Mouse (Mus musculus) cerebellum, adult 8-10 months (tissue): ENCODE measurements at regions not wholly inside any gene's neighbourhood (a gene's known extent, or its start where the extent isn't known, plus 50 kb on each side); places are given as distances from the start of the nearest gene placed in this dataset.
A peak's percentile ranks its signal among the peaks of the same experiment; 100 is the strongest.

Source experiments
- DNase-seq: peaks from one replicate; pipeline ENCODE4 v3.0.0; 2022

GRCm38 (mm10) chr15:62566106-62566511, 1278.9 kb downstream of the Gsdmc2 start:
- DNase-seq: no peak

- DNase-seq: no peak
Measured at GRCm38 (mm10) chr15:62533233-62533632, 1311.7 kb downstream of the Gsdmc2 start.

- DNase-seq: no peak
Measured at GRCm38 (mm10) chr15:62528975-62529374, 1316.0 kb downstream of the Gsdmc2 start.

DNA sequence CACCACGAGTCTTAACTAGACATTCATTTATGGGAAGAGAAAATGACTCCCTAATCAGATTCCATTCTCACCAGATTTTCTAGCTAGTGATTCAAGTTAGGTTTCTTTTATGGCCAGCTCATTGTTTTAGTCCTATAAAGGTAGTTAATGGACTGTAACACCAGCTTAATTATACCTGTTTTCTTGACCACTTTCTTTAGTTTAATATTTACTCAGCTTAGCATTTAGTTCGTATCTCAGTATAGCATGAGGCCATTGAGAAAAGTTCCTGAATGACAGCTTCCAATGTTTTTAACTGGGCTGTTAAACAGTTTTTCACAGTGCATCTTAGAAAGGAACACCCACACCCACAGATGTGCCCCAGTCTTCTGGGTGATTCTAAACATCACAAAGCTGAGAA, 1320.3 kb downstream of the Gsdmc2 start:
- no peak for DNase-seq

DNA sequence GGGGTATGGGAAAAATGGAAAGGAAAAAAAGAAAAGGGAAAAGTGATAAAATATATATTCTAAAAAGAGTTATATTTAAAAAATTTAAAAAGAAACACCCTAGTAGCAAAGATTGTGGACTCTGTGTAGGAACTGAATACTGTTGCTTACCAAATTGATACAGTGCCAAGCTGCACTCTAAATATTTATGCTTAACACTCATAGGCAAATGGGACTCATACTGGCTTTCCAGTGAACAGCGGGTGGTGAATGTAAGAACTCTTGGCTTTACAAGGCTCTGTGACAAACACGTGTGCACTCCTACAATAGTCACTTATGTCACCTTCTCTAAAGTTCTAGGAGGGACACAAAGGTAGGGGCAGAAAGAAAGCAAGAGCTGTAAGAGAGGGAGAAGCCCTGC, 1320.8 kb downstream of the Gsdmc2 start:
- no peak for DNase-seq

- DNase-seq: no peak
Measured at GRCm38 (mm10) chr15:62513462-62513861, 1331.5 kb downstream of the Gsdmc2 start.

DNA sequence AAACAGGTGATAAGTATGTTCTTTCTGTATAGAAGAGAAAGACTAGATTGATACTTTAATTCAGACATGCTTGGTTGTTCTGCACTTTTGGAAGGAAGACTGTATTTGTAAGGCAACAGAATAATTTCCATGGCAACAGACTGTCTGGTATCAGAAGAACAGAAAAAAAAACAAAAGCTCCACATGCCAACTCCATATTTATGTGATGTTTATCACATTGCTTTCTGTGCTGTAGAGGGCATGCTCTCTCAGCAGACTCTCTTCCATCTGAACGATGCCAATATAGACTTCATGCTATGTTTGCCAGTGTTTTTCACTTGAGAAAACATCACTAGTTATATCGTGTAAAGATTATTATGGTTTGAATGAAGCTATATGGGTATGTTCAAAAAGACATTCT, 1333.5 kb downstream of the Gsdmc2 start:
- no peak for DNase-seq

DNA sequence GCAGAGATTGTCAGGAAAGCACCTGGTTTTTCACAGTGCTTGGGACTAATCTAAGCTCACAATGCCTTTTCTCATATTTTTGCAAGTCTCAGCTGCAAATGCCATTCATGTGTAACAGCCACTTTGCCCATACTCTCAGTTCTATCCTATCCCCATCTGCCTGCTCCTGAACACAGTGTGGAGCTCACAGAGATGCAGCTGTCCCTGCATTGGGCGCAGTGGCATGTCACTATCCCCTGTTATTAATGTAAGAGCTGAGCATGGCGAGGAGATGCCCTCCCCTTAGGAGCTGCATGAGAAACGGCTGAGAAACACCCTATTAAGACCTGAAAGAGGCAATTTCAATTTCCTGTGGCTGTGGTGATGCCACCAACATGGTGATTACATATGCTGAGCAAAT, 1341.1 kb downstream of the Gsdmc2 start:
- DNase-seq: no peak

DNA sequence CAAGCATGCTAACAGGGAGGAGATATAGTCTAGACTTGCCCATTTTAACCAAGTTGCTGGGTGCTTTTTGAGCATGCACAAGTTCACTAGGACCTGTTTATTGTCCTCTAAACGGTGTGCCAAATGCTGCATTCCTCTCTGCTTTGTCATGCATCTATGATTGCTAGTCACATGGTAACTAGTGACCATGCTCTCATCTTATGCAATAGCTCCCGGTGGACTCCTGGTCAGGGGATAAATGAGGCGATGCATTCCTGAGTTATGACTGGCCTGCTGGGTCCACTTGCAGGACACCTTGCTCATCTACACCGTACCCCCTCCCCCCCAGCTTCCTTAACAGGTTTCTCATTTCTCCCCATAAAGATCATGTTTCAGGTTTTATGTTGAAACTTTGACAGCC, 1344.0 kb downstream of the Gsdmc2 start:
- DNase-seq: no peak

DNA sequence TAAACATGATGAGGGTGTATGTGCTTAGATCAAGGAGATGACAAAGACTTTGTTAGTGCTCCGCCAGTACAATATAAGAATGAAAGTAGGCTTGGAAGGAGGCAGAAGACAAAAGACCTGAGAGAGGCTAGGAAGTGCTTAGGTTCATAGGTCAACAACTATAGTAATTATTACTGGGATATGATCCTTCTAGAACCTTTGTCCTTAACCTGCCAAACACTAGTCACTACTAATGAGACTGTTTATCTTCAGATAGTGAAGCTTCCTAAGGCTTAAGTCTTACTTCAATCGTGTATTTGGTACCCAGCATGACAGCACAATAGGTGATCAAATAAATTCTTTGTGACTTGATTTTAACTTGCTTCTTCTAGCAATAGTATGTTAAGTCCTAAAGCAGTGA, 1344.5 kb downstream of the Gsdmc2 start:
- DNase-seq: no peak

DNA sequence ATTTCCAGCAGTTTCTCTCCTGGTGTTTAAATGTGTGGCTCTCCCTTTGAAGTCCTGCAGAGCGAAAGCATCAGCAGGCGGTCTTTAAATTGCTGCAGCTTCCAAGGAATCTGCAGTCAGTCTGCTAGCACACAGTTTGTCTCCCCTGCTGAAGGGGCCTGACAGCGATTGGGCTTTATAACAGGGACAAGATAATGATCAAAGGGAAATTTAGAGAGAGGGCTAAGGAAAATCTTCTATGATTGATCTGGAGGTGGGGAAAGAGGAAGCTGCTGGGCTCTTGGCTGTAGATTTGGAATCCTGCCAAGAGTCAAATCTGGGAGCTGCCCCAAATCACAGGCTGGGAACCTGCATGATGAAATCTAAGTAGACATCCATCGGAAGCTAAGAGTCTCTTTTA, 1348.8 kb downstream of the Gsdmc2 start:
- no peak for DNase-seq

DNA sequence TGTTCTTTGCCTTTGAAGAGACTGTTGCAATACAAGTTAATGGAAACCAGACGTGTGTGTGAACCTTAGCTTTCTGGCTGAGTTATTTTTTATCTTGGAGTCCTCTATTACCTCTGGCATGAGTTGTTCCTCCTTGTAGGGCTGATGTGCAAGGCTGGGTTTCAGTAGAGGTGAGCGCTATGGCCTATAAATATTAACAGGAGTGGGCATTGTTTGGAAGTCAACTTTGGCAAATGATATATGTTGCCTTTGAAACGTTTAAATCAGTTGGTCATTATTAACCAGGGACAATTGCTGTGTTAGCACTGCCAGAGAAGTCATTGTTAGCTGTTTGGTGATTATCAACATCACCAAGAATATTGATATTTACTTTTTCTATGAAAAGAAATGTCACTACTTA, 1352.6 kb downstream of the Gsdmc2 start:
- no peak for DNase-seq

DNA sequence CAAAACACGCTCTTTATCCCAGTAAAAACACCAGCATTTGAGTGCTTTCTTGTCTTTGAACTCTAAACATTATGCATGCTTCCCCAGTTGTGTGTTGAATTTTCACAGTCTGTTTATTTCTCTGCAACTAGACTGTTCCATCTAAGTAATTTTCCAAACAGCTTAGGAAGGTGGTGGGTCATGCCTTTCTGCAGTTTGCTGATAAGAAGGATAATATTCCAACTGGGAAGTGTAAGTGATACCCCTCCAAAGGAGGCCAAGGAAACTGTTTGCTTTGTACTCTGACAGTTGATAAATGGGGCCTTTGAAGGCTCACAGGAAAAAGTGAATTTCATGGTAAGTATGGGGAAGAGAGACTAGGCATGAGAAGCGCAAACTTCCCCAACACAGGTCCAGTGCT, 1354.4 kb downstream of the Gsdmc2 start:
- no peak for DNase-seq

DNA sequence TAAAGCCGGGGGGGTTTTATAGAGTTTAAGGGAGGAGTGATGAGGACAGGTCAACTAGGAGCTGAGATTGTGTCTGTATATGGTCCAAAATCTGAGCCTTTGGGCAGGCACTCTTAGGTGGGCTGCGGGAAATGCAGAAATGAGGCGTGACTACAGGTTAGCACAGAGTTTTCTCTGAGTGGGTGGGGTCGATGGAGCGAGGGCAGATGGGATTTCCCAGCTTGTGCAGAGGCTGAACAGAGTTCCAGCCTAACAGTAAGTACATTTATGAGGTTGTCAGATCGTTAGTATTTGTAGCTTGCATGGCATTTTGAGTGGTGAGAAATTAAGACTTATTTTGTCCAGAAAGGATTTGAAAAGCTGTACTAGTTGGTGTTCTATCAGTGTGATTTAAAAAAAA, 1358.4 kb downstream of the Gsdmc2 start:
- no peak for DNase-seq

GRCm38 (mm10) chr15:62484350-62484749, 1360.6 kb downstream of the Gsdmc2 start:
- DNase-seq: no peak

- no peak for DNase-seq
Measured at GRCm38 (mm10) chr15:62483534-62483933, 1361.4 kb downstream of the Gsdmc2 start.

DNA sequence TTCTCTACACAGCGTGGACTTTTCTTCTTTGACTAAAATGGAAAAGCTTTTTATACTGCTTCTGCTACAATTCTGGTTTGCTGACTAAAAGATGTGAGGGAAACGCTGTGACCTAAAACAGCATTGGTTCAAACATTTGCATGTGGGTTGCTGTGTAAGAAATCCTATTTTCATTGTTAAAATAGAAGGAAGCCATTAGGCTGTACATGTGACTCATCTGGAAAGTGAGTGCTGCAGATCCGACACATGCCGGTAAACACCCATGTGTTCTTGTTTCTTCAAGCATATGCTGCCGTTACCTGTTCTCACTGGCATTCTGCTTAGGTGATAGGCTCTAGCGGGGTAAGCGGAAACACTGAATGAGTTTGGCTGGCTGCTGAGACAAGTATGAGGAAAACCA, 1362.6 kb downstream of the Gsdmc2 start:
- DNase-seq: no peak

- DNase-seq: no peak
Measured at GRCm38 (mm10) chr15:62477779-62478178, 1367.2 kb downstream of the Gsdmc2 start.

- no peak for DNase-seq
Measured at GRCm38 (mm10) chr15:62476452-62476851, 1368.5 kb downstream of the Gsdmc2 start.

- DNase-seq: no peak
Measured at GRCm38 (mm10) chr15:62470683-62471331, 1374.2 kb downstream of the Gsdmc2 start.

DNA sequence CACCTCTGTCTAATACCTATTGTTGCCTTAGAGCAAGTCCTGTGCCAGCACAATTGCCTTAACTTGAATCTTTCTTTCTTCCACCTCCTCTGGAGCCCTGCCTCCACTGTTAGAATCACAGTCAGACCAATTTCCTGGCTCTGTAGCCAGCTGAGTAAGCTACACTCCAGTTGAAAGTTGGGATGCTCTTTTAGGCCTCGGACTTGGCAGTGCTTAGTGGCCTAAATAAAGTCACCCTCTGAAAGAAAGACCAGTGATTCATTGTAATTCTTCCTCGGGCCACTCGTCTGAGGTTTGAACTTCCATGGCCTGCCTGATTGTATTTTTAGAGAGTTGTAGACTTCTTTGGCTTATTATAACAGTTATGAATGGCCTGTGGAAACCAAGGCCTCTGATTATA, 1376.9 kb downstream of the Gsdmc2 start:
- DNase-seq: no peak

- no peak for DNase-seq
Measured at GRCm38 (mm10) chr15:62466856-62467255, 1378.1 kb downstream of the Gsdmc2 start.

DNA sequence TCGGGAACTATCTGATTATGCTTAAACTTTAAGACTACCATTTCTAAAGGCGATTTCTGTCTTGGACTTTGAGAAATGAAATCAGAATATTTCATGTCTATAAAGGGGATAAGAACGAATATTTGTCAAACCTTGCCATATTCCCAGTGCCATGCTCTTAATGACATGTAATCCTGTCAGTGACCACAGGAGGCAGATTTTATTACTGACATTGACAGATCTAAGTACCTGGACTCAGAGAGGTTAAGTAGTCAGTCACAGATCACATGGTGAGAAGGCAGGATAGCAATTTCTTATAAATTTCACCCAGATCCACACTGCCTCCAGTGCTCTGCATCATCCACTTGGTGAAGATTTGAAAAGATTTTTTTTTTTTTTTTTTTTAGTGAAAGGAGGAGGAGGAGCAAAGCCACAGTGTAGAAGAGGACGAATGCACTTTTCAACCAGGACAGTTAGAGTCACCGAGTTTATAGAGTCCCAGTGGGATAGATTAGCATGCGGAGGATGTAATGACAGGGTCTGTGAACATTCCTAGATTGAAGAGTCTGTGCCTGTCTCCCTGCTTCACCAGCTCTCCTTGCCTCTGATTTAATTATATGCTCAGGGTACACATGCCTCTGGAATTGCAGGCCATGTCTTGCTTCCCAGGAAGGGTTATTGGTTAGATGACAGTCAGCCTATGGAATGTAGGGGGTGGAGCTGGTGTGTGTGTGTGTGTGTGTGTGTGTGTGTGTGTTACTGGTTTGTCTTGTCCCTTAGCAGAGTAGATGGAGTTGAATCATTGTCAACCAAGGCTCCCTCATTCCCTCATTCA, 1379.7 kb downstream of the Gsdmc2 start:
- no peak for DNase-seq

- DNase-seq: peak; percentile 43
Measured at GRCm38 (mm10) chr15:62462698-62463097, 1382.3 kb downstream of the Gsdmc2 start.
